Mouse (Mus musculus): ENCODE data around the gene Tcf19. TPM values are rescaled to one million over a fixed set of nuclear protein-coding genes. Genes with fewer than 3 reads are reported as not detected.
"Not testable (repeated sequence)": the region's sequence is repeated elsewhere in the genome, so short reads cannot be mapped to it uniquely, and the experiment has no call there.

Tcf19 gene
- polyA plus RNA-seq, 1 experiment: 11.5 TPM

DNA sequence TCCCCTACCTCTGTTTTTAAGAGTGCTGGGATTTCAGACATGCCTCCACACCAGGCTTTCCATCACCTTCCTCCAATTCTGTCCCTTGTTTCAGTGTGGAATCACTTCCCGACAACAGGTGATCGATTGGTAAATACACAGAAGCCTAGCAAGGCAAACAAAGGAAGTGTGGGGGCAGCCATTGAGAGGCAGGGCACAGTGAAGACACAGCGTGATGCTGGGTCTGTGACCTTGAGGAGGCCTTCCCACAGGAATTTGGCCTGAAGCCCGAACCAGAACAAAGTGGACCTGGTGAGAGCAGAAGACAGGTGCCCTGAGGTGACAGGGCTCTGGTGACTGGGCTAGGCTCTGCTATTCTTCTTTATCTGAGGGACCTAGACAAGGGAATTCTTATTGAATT is 30.9 kb downstream of the Tcf19 start:
- no peak for DNase-seq (ENCODE audit: low spot score)

DNA sequence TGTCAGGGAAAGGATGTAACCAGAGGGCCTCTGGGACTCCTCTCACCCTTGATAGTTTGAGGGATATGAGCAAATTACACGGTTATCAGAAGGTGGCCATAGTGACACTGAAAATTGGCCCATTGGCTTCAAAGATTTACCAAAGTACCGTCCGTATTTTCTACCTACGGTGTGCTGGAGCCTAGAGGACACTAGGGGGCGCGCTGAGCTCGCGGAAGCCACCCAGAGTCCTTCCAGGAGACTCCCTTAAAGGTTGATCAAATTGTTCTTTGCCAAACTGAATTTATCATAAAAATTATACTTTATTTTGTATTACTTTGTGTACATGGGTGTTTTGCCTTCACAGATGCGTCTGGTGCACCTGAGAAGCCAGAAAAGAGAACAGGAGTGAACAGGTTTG is 32.6 kb downstream of the Tcf19 start:
- peak; percentile 36 for DNase-seq (ENCODE audit: low spot score)

DNA sequence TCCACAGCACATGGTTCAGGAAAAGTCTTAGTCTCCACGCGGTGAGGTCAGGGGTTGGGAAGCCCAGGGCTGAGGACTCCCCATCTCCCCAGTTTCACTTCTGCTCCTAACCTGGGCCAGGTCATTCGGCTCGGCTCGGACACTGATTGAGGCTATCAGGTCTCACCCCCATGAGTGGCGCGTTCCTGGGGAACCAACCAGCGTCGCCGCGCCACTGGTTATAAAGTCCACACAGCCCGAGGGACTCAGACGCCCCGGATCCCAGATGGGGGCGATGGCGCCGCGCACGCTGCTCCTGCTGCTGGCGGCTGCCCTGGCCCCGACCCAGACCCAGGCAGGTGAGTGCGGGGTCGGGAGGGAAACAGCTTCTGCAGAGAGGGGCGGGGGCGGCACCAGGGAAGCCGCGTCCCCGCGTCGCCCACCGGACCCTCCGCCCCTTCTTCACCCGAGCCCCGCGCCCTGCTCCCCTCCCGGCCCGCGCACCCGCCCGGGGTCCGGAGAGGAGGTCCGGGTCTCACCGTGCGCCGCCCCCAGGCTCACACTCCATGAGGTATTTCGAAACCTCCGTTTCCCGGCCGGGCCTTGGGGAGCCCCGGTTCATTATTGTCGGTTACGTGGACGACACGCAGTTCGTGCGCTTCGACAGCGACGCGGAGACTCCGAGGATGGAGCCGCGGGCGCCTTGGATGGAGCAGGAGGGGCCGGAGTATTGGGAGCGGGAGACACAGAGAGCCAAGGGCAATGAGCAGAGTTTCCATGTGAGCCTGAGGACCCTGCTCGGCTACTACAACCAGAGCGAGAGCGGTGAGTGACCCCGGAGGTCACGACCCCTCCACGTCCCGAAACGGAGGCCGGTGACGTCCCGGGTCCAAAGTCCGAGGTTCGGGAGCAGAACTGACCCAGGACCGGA is 46.5 kb downstream of the Tcf19 start, which contains the start of gene H2-Q10:
H2-Q10 (plus strand) TSS at position 248 of the 910 bp plus-strand sequence.
- DNase-seq (ENCODE audit: low spot score): no peak

DNA sequence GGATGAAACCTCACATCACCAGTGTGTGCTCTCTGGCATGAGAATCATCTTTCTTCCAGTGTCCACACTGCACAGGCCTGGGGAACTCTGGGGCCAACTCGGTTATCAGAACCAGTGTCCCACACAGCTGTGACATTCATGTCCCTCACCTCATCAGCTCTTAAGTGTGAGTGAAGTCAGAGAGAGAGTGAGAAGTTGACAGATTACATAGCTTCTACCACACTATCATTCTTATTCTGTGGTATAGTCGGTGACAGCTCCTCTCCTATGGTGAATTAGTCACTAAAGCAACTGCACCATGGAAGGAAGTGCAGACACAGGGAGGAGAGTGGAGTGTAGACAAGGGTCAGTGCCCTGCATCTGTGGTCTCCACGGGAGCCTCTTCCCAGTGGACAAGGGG is 47.7 kb downstream of the Tcf19 start:
- DNase-seq (ENCODE audit: low spot score): not testable (repeated sequence)

GRCm38 (mm10) chr17:35465651-35466050 is 51.0 kb downstream of the Tcf19 start:
- DNase-seq (ENCODE audit: low spot score): not testable (repeated sequence)

Other genes starting within 250 kb of the Tcf19 start
- gene H2-Q1, start 196.4 kb downstream of the Tcf19 start, polyA plus RNA-seq (2012; rRNA removed): 0.19 TPM in 2 replicates
- 3.0 and 3.4 TPM in 2 replicates for gene H2-Q2, start 174.6 kb downstream of the Tcf19 start, polyA plus RNA-seq (2012; rRNA removed)
- 69.6 and 78.7 TPM in 2 replicates for gene H2-Q4, start 137.2 kb downstream of the Tcf19 start, polyA plus RNA-seq (2012; rRNA removed)
- gene H2-Q6, start 92.0 kb downstream of the Tcf19 start, polyA plus RNA-seq (2012; rRNA removed): 31.9 and 38.8 TPM in 2 replicates
- 56.1 and 64.7 TPM in 2 replicates for gene H2-Q7, start 77.7 kb downstream of the Tcf19 start, polyA plus RNA-seq (2012; rRNA removed)
- 0.80 and 1.4 TPM in 2 replicates for gene H2-Q10, start 46.7 kb downstream of the Tcf19 start, polyA plus RNA-seq (2012; rRNA removed)
- not detected in 2 replicates for gene Pou5f1, start 10.8 kb downstream of the Tcf19 start, polyA plus RNA-seq (2012; rRNA removed)
- gene Cchcr1, start 276 bp upstream of the Tcf19 start, polyA plus RNA-seq (2012; rRNA removed): 15.3 and 16.2 TPM in 2 replicates
- 0.12 and 0.15 TPM in 2 replicates for gene Psors1c2, start 16.4 kb upstream of the Tcf19 start, polyA plus RNA-seq (2012; rRNA removed)
- gene Cdsn, start 35.3 kb upstream of the Tcf19 start, polyA plus RNA-seq (2012; rRNA removed): 0.56 and 1.1 TPM in 2 replicates
- not detected in 2 replicates for gene 2300002M23Rik, start 50.6 kb upstream of the Tcf19 start, polyA plus RNA-seq (2012; rRNA removed)
- not detected in 2 replicates for gene Sfta2, start 84.7 kb upstream of the Tcf19 start, polyA plus RNA-seq (2012; rRNA removed)
- not detected in 2 replicates for gene Gm9573, start 109.8 kb upstream of the Tcf19 start, polyA plus RNA-seq (2012; rRNA removed)
- 0.04 and 0.07 TPM in 2 replicates for gene Mucl3, start 126.9 kb upstream of the Tcf19 start, polyA plus RNA-seq (2012; rRNA removed)
- gene Vars2, start 150.8 kb upstream of the Tcf19 start, polyA plus RNA-seq (2012; rRNA removed): 21.3 and 21.8 TPM in 2 replicates
- gene Gtf2h4, start 156.9 kb upstream of the Tcf19 start, polyA plus RNA-seq (2012; rRNA removed): 19.8 and 22.4 TPM in 2 replicates
- gene Ddr1, start 187.8 kb upstream of the Tcf19 start, polyA plus RNA-seq (2012; rRNA removed): 20.2 and 28.6 TPM in 2 replicates

All from urinary bladder, adult 2 months (tissue).